Mouse (Mus musculus): ENCODE measurements around the gene Efcab6.

Gene Efcab6

GRCm38 (mm10) chr15:83965126-83965525 lies 100.1 kb downstream of the Efcab6 start:
- no peak for DNase-seq

GRCm38 (mm10) chr15:83958376-83958775 lies 106.8 kb downstream of the Efcab6 start:
- DNase-seq = no peak

- DNase-seq = no peak
Observed at GRCm38 (mm10) chr15:83956996-83957395, 108.2 kb downstream of the Efcab6 start.

GRCm38 (mm10) chr15:83955948-83956707 lies 109.1 kb downstream of the Efcab6 start:
- DNase-seq = peak; percentile 83

- no peak for DNase-seq
Observed at GRCm38 (mm10) chr15:83949729-83950491, 115.3 kb downstream of the Efcab6 start.

GRCm38 (mm10) chr15:83939703-83940102 lies 125.5 kb downstream of the Efcab6 start:
- DNase-seq = no peak

- no peak for DNase-seq
Observed at GRCm38 (mm10) chr15:83938466-83938865, 126.7 kb downstream of the Efcab6 start.

- no peak for DNase-seq
Observed at GRCm38 (mm10) chr15:83936506-83936905, 128.7 kb downstream of the Efcab6 start.

- DNase-seq = no peak
Observed at GRCm38 (mm10) chr15:83934816-83935215, 130.4 kb downstream of the Efcab6 start.

GRCm38 (mm10) chr15:83925338-83925737 lies 139.8 kb downstream of the Efcab6 start:
- no peak for DNase-seq

GRCm38 (mm10) chr15:83924656-83925055 lies 140.5 kb downstream of the Efcab6 start:
- peak; percentile 23 for DNase-seq

GRCm38 (mm10) chr15:83915376-83915775 lies 149.8 kb downstream of the Efcab6 start:
- DNase-seq = no peak

GRCm38 (mm10) chr15:83913028-83913714 lies 152.0 kb downstream of the Efcab6 start:
- DNase-seq = no peak

GRCm38 (mm10) chr15:83906472-83906871 lies 158.7 kb downstream of the Efcab6 start:
- DNase-seq = no peak

- no peak for DNase-seq
Observed at GRCm38 (mm10) chr15:83897286-83897685, 167.9 kb downstream of the Efcab6 start.

GRCm38 (mm10) chr15:83896011-83896410 lies 169.2 kb downstream of the Efcab6 start:
- no peak for DNase-seq

GRCm38 (mm10) chr15:83894261-83894660 lies 170.9 kb downstream of the Efcab6 start:
- DNase-seq = no peak

- DNase-seq = no peak
Observed at GRCm38 (mm10) chr15:83892871-83893270, 172.3 kb downstream of the Efcab6 start.

GRCm38 (mm10) chr15:83884291-83884690 lies 180.9 kb downstream of the Efcab6 start:
- no peak for DNase-seq

GRCm38 (mm10) chr15:83883821-83884220 lies 181.4 kb downstream of the Efcab6 start:
- DNase-seq = no peak

GRCm38 (mm10) chr15:83879845-83880244 lies 185.3 kb downstream of the Efcab6 start:
- DNase-seq = peak; percentile 44

- no peak for DNase-seq
Observed at GRCm38 (mm10) chr15:83877898-83878297, 187.3 kb downstream of the Efcab6 start.

- no peak for DNase-seq
Observed at GRCm38 (mm10) chr15:83877155-83877866, 187.9 kb downstream of the Efcab6 start.

Data from lung, postnatal 10 days (tissue).